Mouse (Mus musculus) E14TG2a.4 (cell line): ENCODE results near the gene 0610040J01Rik.

Source experiments
- H3K27me3 ChIP-seq: 2 replicates; pipeline ENCODE4 v1.6.1; 2014; ENCODE audit warnings: low read length, control low read depth; ENCODE audit not compliant: insufficient read depth
- H3K36me3 ChIP-seq: 2 replicates; pipeline ENCODE4 v1.6.1; 2014; ENCODE audit warnings: low read length, control low read depth; ENCODE audit not compliant: insufficient read depth
- H3K4me1 ChIP-seq: replicated peaks from 2 replicates; pipeline ENCODE4 v1.6.1; 2014; ENCODE audit warnings: low read depth, low read length, control low read depth
- H3K4me3 ChIP-seq: replicated peaks from 2 replicates; pipeline ENCODE4 v1.5.1; 2014; ENCODE audit warnings: mild to moderate bottlenecking, low read length
- H3K9me3 ChIP-seq: 2 replicates; pipeline ENCODE4 v1.6.1; 2014; ENCODE audit warnings: low read length, control low read depth
- CTCF ChIP-seq: conservative IDR thresholded peaks from 2 replicates; pipeline ENCODE4 v1.5.1; 2014; ENCODE audit warnings: low read length
- NANOG ChIP-seq: IDR thresholded peaks from 2 replicates; pipeline ENCODE4 v1.6.1; 2014; ENCODE audit warnings: borderline replicate concordance, low read length, mixed read lengths
- POU5F1 ChIP-seq: IDR thresholded peaks from 2 replicates; pipeline ENCODE4 v1.6.1; 2014; ENCODE audit warnings: low read length, borderline replicate concordance

Gene 0610040J01Rik

GRCm38 (mm10) chr5:63812509-63812865, 324 bp downstream of the 0610040J01Rik start:
- H3K4me1 ChIP-seq: peaks cover 5% of the 10 kb centered on the region
- TF ChIP-seq NANOG: no peak
- no peak for TF ChIP-seq POU5F1
- TF ChIP-seq CTCF: no peak
- peaks cover 52% of the 10 kb centered on the region for H3K27me3 ChIP-seq
- H3K4me3 ChIP-seq: peak overlapping the region; percentile 81
- H3K9me3 ChIP-seq: peaks cover 10% of the 10 kb centered on the region; the same call in 1 of the 2 replicates
- no peaks in the 10 kb centered on the region for H3K36me3 ChIP-seq

- Histone ChIP-seq H3K4me3 (no peak overlapping the region), H3K4me1 (peaks cover 5% of the 10 kb centered on the region), H3K36me3 (no peaks in the 10 kb centered on the region), H3K27me3 (peaks cover 38% of the 10 kb centered on the region), H3K9me3 (no peaks in the 10 kb centered on the region)
- TF ChIP-seq CTCF (no peak), NANOG (no peak), POU5F1 (no peak)
Observed at GRCm38 (mm10) chr5:63816643-63817042, 4.5 kb downstream of the 0610040J01Rik start.

- no peaks in the 10 kb centered on the region for H3K36me3 ChIP-seq
- no peak overlapping the region for H3K4me3 ChIP-seq
- no peaks in the 10 kb centered on the region for H3K9me3 ChIP-seq
- peaks cover 5% of the 10 kb centered on the region for H3K4me1 ChIP-seq
- no peak for TF ChIP-seq POU5F1
- TF ChIP-seq NANOG: no peak
- no peak for TF ChIP-seq CTCF
- H3K27me3 ChIP-seq: peaks cover 32% of the 10 kb centered on the region
Observed at GRCm38 (mm10) chr5:63817270-63817669, 5.1 kb downstream of the 0610040J01Rik start.

- no peak overlapping the region for H3K4me3 ChIP-seq
- no peak for TF ChIP-seq NANOG
- TF ChIP-seq CTCF: no peak
- no peak for TF ChIP-seq POU5F1
- no peaks in the 10 kb centered on the region for H3K9me3 ChIP-seq
- no peaks in the 10 kb centered on the region for H3K4me1 ChIP-seq
- H3K36me3 ChIP-seq: no peaks in the 10 kb centered on the region
- H3K27me3 ChIP-seq: peaks cover 16% of the 10 kb centered on the region
Observed at GRCm38 (mm10) chr5:63818975-63819374, 6.8 kb downstream of the 0610040J01Rik start.

- H3K36me3 ChIP-seq: no peaks in the 10 kb centered on the region
- no peak for TF ChIP-seq NANOG
- TF ChIP-seq POU5F1: no peak
- TF ChIP-seq CTCF: no peak
- no peak overlapping the region for H3K4me3 ChIP-seq
Observed at GRCm38 (mm10) chr5:63819519-63819918, 7.4 kb downstream of the 0610040J01Rik start.

GRCm38 (mm10) chr5:63821176-63821575, 9.0 kb downstream of the 0610040J01Rik start:
- Histone ChIP-seq H3K27me3 (peaks cover 2% of the 10 kb centered on the region; the same call in 1 of the 2 replicates), H3K36me3 (no peaks in the 10 kb centered on the region), H3K4me3 (no peak overlapping the region), H3K4me1 (no peaks in the 10 kb centered on the region), H3K9me3 (no peaks in the 10 kb centered on the region)
- TF ChIP-seq NANOG: no peak
- no peak for TF ChIP-seq POU5F1
- TF ChIP-seq CTCF: no peak

More at GRCm38 (mm10) chr5:63819519-63819918, 7.4 kb downstream of the 0610040J01Rik start:
- H3K27me3 ChIP-seq: peaks cover 11% of the 10 kb centered on the region
- no peaks in the 10 kb centered on the region for H3K4me1 ChIP-seq
- H3K9me3 ChIP-seq: no peaks in the 10 kb centered on the region

DNA sequence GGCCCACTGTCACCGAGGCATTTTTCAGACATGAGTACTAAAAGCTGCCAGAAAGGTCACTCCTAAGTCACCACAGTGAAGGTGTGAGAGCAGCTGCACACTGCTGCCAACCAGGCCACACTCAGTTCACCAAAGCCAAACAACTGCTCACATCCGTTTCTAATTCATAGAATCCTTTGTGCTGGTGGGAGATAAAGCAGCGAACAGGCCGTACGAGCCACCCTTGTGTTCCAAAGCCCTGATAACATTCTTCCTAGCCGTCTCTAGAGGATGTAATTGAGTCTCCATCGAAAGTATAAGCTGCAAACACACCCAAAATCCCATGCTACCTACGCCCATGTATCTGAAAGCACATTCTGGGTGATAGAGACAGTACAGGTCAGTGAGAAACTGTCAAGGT, 9.7 kb downstream of the 0610040J01Rik start:
- Histone ChIP-seq H3K4me3 (no peak overlapping the region), H3K36me3 (no peaks in the 10 kb centered on the region), H3K27me3 (peaks cover 2% of the 10 kb centered on the region; the same call in 1 of the 2 replicates), H3K4me1 (no peaks in the 10 kb centered on the region), H3K9me3 (no peaks in the 10 kb centered on the region)
- TF ChIP-seq NANOG (no peak), POU5F1 (no peak), CTCF (no peak)

- H3K36me3 ChIP-seq: no peaks in the 10 kb centered on the region
Observed at GRCm38 (mm10) chr5:63823362-63824332, 11.5 kb downstream of the 0610040J01Rik start.

DNA sequence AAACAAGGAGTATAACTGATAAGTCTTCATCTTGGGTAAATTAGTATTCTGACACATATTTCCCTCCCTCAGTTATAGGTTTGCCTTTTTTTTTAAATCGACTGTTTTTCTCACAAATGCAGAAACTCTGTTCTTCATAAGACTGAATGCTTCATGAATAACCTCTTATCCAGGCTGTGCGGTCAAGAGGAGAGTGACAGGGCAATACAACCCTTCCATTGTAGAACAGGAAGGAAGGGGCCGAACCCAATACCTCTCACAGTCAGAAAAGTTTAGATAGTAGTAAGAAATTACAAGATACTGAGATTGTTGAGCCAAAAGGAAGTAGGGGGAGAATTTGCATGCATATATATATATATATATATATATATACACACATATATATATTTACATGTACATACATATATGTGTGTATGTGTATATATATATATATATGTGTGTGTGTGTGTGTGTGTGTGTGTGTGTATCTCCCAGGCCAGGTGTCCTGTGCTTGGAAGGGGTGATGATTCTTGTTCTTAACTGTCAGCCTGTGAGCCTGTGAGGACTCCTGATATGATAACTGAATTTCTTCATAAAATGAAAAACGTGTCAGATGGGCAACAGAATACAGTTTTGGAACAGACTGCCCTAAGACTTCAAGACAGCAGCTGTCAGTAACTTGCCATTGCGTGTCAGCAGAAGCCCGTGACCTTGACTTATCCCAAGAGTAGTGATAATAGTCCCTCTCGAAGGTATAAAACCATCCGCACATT, 12.6 kb downstream of the 0610040J01Rik start:
- no peaks in the 10 kb centered on the region for H3K27me3 ChIP-seq
- no peaks in the 10 kb centered on the region for H3K36me3 ChIP-seq
- H3K4me3 ChIP-seq: no peak overlapping the region
- TF ChIP-seq NANOG (no peak), POU5F1 (no peak), CTCF (no peak)
- no peaks in the 10 kb centered on the region for H3K4me1 ChIP-seq
- no peaks in the 10 kb centered on the region for H3K9me3 ChIP-seq

More at GRCm38 (mm10) chr5:63823362-63824332, 11.5 kb downstream of the 0610040J01Rik start:
- Histone ChIP-seq H3K4me1 (no peaks in the 10 kb centered on the region), H3K4me3 (no peak overlapping the region), H3K27me3 (no peaks in the 10 kb centered on the region), H3K9me3 (no peaks in the 10 kb centered on the region)
- no peak for TF ChIP-seq CTCF
- no peak for TF ChIP-seq POU5F1
- TF ChIP-seq NANOG: no peak
